Mouse (Mus musculus) R1 (cell line): Measurements from ENCODE around the gene Zfp955b.
A peak's percentile ranks its signal among the peaks of the same experiment; 100 is the strongest.
"Not testable (repeated sequence)": the region's sequence is repeated elsewhere in the genome, so short reads cannot be mapped to it uniquely, and the experiment has no call there.

Experiments used
- DNase-seq: peaks from one replicate; pipeline ENCODE4 v3.0.0-alpha.2; 2018; ENCODE audit warnings: low read depth, low spot score

Gene Zfp955b

DNA sequence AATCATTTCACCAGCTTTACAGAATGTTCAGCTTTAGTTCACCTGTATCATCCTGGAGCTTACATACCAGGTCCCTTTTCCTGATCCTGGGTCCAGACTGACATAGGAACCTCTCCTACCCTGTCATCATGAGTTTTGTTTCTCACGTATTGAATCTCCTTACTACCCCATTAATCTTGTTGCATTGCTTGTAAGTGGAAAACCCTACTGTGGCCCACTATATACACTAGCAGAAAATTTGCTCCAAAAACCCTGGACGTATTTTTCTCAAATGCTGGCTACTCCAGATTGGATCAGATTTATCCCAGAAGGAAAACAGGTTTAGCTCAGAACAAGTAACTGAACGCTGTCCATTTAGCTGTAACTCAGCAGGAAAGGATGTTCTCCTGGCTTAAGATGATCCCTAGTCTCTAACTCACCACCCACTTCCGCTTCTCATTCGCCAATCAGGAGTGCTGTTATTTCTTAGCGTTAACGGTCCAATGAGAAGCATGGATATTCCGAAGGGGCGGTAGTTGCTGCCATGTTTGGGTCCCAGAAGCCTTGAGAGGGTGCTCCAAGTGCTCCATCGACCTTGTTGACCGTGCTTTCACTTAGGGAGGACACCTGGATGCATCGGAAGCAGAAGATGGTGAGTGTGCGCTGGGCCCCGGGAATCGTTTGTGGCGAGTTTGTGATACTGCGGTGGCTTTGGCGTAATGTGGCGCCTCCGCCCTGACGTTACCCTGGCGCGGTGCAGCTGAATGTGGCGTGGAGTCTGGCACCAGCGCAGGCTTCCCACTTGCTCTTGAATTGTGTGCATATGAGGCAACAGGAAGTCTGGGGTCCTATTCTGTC lies at the start of gene Zfp955b:
TSS of gene Zfp955b (plus strand) at position 506 of the 837 bp plus-strand sequence.
- DNase-seq, result not testable (repeated sequence)

DNA sequence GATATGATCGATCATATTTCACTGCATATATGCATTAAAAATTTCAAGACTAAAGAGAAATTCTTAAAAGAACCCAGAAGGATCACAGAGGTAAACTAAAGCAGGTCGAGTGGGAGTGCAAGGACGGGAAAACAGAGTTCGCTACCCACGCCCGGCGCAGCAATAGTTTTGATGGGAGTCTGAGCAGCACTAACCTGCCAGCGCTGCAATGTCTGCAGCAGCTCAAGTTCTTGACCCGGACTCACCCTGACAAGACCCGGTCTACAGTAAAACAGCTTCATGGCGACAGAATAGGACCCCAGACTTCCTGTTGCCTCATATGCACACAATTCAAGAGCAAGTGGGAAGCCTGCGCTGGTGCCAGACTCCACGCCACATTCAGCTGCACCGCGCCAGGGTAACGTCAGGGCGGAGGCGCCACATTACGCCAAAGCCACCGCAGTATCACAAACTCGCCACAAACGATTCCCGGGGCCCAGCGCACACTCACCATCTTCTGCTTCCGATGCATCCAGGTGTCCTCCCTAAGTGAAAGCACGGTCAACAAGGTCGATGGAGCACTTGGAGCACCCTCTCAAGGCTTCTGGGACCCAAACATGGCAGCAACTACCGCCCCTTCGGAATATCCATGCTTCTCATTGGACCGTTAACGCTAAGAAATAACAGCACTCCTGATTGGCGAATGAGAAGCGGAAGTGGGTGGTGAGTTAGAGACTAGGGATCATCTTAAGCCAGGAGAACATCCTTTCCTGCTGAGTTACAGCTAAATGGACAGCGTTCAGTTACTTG lies 34.6 kb upstream of the Zfp955b start, which contains the start of gene Zfp955a:
TSS of gene Zfp955a (minus strand) at position 616 of the 789 bp plus-strand sequence.
- DNase-seq, result not testable (repeated sequence)

DNA sequence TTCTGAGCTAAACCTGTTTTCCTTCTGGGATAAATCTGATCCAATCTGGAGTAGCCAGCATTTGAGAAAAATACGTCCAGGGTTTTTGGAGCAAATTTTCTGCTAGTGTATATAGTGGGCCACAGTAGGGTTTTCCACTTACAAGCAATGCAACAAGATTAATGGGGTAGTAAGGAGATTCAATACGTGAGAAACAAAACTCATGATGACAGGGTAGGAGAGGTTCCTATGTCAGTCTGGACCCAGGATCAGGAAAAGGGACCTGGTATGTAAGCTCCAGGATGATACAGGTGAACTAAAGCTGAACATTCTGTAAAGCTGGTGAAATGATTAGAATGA lies 34.1 kb upstream of the Zfp955b start:
- DNase-seq, result not testable (repeated sequence)

DNA sequence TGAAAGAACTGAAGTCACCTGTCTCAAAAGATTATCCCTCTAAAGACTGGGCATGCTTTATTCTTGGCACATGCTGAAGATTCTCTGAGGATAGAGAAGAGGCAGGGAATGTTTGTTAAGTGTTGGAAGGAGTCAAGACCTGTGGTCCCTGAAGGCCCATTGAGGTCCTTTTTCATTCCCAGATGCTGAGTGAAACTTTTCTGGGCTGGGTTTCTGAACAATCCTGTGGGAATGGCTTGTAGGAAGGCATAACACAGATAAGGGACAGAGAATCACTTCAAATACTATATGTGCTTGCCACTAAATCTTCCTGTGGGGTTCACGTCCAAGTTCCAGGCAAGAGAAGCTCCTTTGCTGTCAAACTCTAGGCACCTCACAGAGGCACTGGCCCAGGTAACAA lies 25.0 kb upstream of the Zfp955b start, which contains the start of gene Olfr63:
TSS of gene Olfr63 (plus strand) at position 301 of the 400 bp plus-strand sequence.
- DNase-seq, result no peak

DNA sequence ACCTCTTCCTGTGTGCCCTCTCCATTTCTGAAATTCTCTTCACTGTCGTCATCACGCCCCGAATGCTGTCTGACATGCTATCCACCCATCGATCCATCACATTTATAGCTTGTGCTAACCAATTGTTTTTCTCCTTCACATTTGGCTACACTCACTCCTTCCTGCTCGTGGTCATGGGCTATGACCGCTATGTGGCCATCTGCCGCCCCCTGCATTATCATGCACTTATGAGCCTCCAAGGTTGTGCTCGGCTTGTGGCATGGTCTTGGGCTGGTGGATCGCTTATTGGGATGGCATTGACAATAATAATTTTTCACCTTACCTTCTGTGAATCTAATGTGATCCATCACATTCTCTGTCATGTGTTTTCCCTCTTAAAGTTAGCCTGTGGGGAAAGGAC lies 20.4 kb upstream of the Zfp955b start:
- DNase-seq, result no peak

DNA sequence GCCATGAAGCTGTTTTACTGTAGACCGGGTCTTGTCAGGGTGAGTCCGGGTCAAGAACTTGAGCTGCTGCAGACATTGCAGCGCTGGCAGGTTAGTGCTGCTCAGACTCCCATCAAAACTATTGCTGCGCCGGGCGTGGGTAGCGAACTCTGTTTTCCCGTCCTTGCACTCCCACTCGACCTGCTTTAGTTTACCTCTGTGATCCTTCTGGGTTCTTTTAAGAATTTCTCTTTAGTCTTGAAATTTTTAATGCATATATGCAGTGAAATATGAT lies 469 bp downstream of the Zfp955b start:
- not testable (repeated sequence) for DNase-seq

GRCm38 (mm10) chr17:33352981-33353380 lies 63.6 kb downstream of the Zfp955b start:
- peak; percentile 17 for DNase-seq
